Mouse (Mus musculus): Measurements from ENCODE around the gene Rnf123. TPM values are rescaled to one million over a fixed set of nuclear protein-coding genes. Genes with fewer than 3 reads are reported as not detected.

The Rnf123 gene
- polyA plus RNA-seq (2015; fragmentation: Nextera tagmentation; extraction: Ambion mirVana), result 53.4 and 53.9 TPM in 2 replicates

DNA sequence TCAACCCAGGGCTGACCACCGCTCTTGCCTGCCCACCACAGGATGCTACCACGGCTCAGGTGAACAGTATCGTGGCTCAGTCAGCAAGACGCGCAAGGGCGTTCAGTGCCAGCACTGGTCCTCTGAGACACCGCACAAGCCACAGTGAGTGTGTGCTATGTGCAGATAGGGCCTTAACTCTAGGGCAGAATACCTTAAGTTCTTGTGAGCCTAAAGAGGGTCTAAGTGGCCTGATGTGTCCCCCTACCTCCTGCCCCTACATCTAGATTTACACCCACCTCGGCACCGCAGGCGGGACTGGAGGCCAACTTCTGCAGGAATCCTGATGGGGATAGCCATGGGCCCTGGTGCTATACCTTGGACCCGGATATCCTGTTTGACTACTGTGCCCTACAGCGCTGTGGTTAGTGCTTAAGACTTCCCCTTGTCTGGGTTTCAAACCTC lies at the start of gene Rnf123:
Gene Rnf123, minus strand, starts transcription at position 359 of the 444 bp plus-strand sequence.
- no peak for ATAC-seq
- Histone ChIP-seq H3K9me3 (replicated peaks; ENCODE audit: control insufficient read depth, low read length, poor library complexity, severe bottlenecking) (no peaks in the 10 kb centered on the region), H3K4me2 (ENCODE audit: low read length) (peak within 1 kb of the TSS; percentile 39), H3K9ac (ENCODE audit: low read depth, low read length) (peak within 1 kb of the TSS; percentile 20; the same call in 1 of the 2 replicates), H3K36me3 (ENCODE audit: control insufficient read depth, insufficient read depth, low read length) (peaks cover 30% of the 10 kb centered on the region), H3K4me3 (ENCODE audit: low read depth, low read length) (peak within 1 kb of the TSS; percentile 12; the same call in 1 of the 2 replicates), H3K4me1 (ENCODE audit: control insufficient read depth, insufficient read depth, low read length) (peaks cover 15% of the 10 kb centered on the region), H3K27ac (ENCODE audit: low read length) (no peak within 1 kb of the TSS), H3K27me3 (ENCODE audit: control insufficient read depth, insufficient read depth, low read depth, low read length) (peaks cover 33% of the 10 kb centered on the region)
- WGBS, result 30% methylated on average over 12 of the region's 12 CpGs

DNA sequence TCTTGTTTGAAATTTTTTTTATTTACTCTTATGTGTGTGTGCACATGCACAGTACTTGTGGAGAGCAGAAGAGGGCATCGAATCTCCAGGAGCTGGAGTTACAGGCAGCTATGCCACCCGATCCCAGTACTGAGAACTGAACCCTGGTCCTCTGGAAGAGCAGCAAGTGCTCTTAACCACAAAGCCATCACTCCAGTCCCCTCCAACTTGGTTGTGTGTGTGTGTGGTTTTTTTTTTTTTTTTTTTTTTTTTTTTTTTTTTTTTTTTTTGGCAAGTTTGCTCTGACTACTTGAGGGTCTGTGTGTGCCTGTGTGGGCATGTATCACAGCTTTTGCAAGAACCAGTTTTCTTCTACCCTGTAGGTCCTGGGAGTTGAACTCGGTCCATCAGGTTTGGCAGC lies 49.2 kb upstream of the Rnf123 start:
- 90% methylated on average over 3 of the region's 3 CpGs for WGBS
- no peaks in the 10 kb centered on the region for H3K27me3 ChIP-seq (ENCODE audit: control insufficient read depth, insufficient read depth, low read depth, low read length)
- H3K9me3 ChIP-seq (replicated peaks; ENCODE audit: control insufficient read depth, low read length, poor library complexity, severe bottlenecking), result no peaks in the 10 kb centered on the region
- peaks cover 2% of the 10 kb centered on the region; the same call in 1 of the 2 replicates for H3K36me3 ChIP-seq (ENCODE audit: control insufficient read depth, insufficient read depth, low read length)
- H3K4me3 ChIP-seq (ENCODE audit: low read depth, low read length), result no peak overlapping the region
- H3K4me2 ChIP-seq (ENCODE audit: low read length), result no peak overlapping the region
- no peaks in the 10 kb centered on the region for H3K4me1 ChIP-seq (ENCODE audit: control insufficient read depth, insufficient read depth, low read length)
- no peak for ATAC-seq
- no peak overlapping the region for H3K9ac ChIP-seq (ENCODE audit: low read depth, low read length)
- no peak overlapping the region for H3K27ac ChIP-seq (ENCODE audit: low read length)

GRCm38 (mm10) chr9:108131502-108131901 lies 48.4 kb upstream of the Rnf123 start:
- H3K4me2 ChIP-seq (ENCODE audit: low read length), result no peak overlapping the region
- no peak overlapping the region for H3K4me3 ChIP-seq (ENCODE audit: low read depth, low read length)
- H3K9ac ChIP-seq (ENCODE audit: low read depth, low read length), result no peak overlapping the region
- peaks cover 2% of the 10 kb centered on the region; the same call in 1 of the 2 replicates for H3K36me3 ChIP-seq (ENCODE audit: control insufficient read depth, insufficient read depth, low read length)
- H3K27me3 ChIP-seq (ENCODE audit: control insufficient read depth, insufficient read depth, low read depth, low read length), result no peaks in the 10 kb centered on the region
- H3K9me3 ChIP-seq (replicated peaks; ENCODE audit: control insufficient read depth, low read length, poor library complexity, severe bottlenecking), result no peaks in the 10 kb centered on the region
- no peaks in the 10 kb centered on the region for H3K4me1 ChIP-seq (ENCODE audit: control insufficient read depth, insufficient read depth, low read length)
- H3K27ac ChIP-seq (ENCODE audit: low read length), result no peak overlapping the region
- 93% methylated on average over 5 of the region's 5 CpGs for WGBS
- no peak for ATAC-seq

GRCm38 (mm10) chr9:108129042-108129948 lies 46.1 kb upstream of the Rnf123 start:
- no peak overlapping the region for H3K4me3 ChIP-seq (ENCODE audit: low read depth, low read length)
- H3K27me3 ChIP-seq (ENCODE audit: control insufficient read depth, insufficient read depth, low read depth, low read length), result no peaks in the 10 kb centered on the region
- no peaks in the 10 kb centered on the region for H3K4me1 ChIP-seq (ENCODE audit: control insufficient read depth, insufficient read depth, low read length)
- no peak overlapping the region for H3K4me2 ChIP-seq (ENCODE audit: low read length)
- WGBS, result 83% methylated on average over 13 of the region's 13 CpGs
- H3K27ac ChIP-seq (ENCODE audit: low read length), result no peak overlapping the region
- peaks cover 10% of the 10 kb centered on the region for H3K36me3 ChIP-seq (ENCODE audit: control insufficient read depth, insufficient read depth, low read length)
- no peaks in the 10 kb centered on the region for H3K9me3 ChIP-seq (replicated peaks; ENCODE audit: control insufficient read depth, low read length, poor library complexity, severe bottlenecking)
- ATAC-seq, result no peak
- no peak overlapping the region for H3K9ac ChIP-seq (ENCODE audit: low read depth, low read length)

GRCm38 (mm10) chr9:108128248-108128647 lies 45.1 kb upstream of the Rnf123 start:
- H3K9ac ChIP-seq (ENCODE audit: low read depth, low read length), result no peak overlapping the region
- H3K27me3 ChIP-seq (ENCODE audit: control insufficient read depth, insufficient read depth, low read depth, low read length), result no peaks in the 10 kb centered on the region
- H3K4me2 ChIP-seq (ENCODE audit: low read length), result no peak overlapping the region
- 91% methylated on average over 11 of the region's 11 CpGs for WGBS
- no peaks in the 10 kb centered on the region for H3K4me1 ChIP-seq (ENCODE audit: control insufficient read depth, insufficient read depth, low read length)
- H3K27ac ChIP-seq (ENCODE audit: low read length), result no peak overlapping the region
- H3K9me3 ChIP-seq (replicated peaks; ENCODE audit: control insufficient read depth, low read length, poor library complexity, severe bottlenecking), result no peaks in the 10 kb centered on the region
- no peak overlapping the region for H3K4me3 ChIP-seq (ENCODE audit: low read depth, low read length)
- ATAC-seq, result no peak
- H3K36me3 ChIP-seq (ENCODE audit: control insufficient read depth, insufficient read depth, low read length), result peaks cover 10% of the 10 kb centered on the region

DNA sequence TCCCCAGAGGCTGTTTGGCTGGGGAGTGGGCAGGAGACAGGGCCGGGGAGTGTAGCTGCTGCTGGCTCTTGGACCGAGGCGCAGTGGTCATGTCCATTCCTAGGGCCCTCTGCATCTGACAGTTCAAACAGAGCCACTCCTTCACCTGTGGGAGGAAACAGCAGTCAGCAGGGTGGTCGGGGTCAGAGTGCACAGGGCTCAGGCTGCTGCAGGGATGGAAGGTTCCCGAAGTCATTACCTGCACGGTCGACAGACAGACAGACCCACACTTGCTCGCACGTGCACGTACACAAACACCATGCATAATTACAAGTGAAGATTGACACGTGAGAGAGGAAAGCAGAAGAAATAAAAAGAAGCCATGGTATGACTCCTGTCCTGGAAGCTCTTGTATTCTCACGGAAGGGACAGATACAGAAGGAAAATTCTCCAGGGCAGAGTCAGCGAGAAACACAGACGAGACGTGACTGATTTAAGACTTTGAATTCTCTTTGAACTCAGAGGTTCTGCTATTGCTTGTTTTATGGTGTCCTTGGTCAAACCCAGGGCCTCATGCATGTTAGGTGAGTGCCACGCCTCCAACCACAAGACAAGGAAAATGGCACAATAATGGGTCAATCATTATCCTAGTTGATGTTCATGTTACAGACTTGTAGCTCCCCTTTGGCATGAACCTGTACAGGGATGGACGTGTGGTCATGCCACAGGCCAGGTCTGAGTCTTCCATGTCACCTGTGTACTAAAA lies 43.5 kb upstream of the Rnf123 start:
- Histone ChIP-seq H3K27me3 (ENCODE audit: control insufficient read depth, insufficient read depth, low read depth, low read length) (no peaks in the 10 kb centered on the region), H3K9ac (ENCODE audit: low read depth, low read length) (no peak overlapping the region), H3K4me3 (ENCODE audit: low read depth, low read length) (no peak overlapping the region), H3K27ac (ENCODE audit: low read length) (no peak overlapping the region), H3K9me3 (replicated peaks; ENCODE audit: control insufficient read depth, low read length, poor library complexity, severe bottlenecking) (no peaks in the 10 kb centered on the region), H3K4me2 (ENCODE audit: low read length) (no peak overlapping the region), H3K4me1 (ENCODE audit: control insufficient read depth, insufficient read depth, low read length) (no peaks in the 10 kb centered on the region), H3K36me3 (ENCODE audit: control insufficient read depth, insufficient read depth, low read length) (peaks cover 9% of the 10 kb centered on the region)
- WGBS, result 86% methylated on average over 17 of the region's 17 CpGs
- ATAC-seq, result no peak

DNA sequence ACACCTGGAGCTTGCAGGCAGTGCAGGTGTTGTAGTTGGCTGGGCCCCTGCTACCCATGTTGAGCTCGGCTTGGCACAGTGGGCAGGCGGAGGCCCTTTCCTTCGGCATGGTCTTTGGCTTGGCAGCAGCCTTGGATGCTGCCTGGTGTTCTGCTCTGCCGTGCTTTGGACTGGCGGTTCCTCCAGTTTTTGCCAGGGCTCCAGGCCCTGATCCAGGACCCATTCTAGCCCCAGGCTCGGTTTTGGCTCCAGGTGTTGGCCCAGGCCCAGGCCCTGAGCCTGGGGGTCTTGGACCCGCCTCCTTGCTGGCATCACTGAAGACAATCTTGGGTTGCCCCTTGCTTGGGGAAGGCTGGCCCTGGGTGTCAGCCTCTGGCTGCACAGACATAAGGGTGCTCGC lies 42.6 kb upstream of the Rnf123 start:
- Histone ChIP-seq H3K9me3 (replicated peaks; ENCODE audit: control insufficient read depth, low read length, poor library complexity, severe bottlenecking) (no peaks in the 10 kb centered on the region), H3K27me3 (ENCODE audit: control insufficient read depth, insufficient read depth, low read depth, low read length) (no peaks in the 10 kb centered on the region), H3K4me2 (ENCODE audit: low read length) (no peak overlapping the region), H3K9ac (ENCODE audit: low read depth, low read length) (no peak overlapping the region), H3K27ac (ENCODE audit: low read length) (no peak overlapping the region), H3K36me3 (ENCODE audit: control insufficient read depth, insufficient read depth, low read length) (peaks cover 10% of the 10 kb centered on the region), H3K4me3 (ENCODE audit: low read depth, low read length) (no peak overlapping the region), H3K4me1 (ENCODE audit: control insufficient read depth, insufficient read depth, low read length) (no peaks in the 10 kb centered on the region)
- 87% methylated on average over 8 of the region's 8 CpGs for WGBS
- ATAC-seq, result no peak

- Histone ChIP-seq H3K4me1 (ENCODE audit: control insufficient read depth, insufficient read depth, low read length) (no peaks in the 10 kb centered on the region), H3K9ac (ENCODE audit: low read depth, low read length) (no peak overlapping the region), H3K36me3 (ENCODE audit: control insufficient read depth, insufficient read depth, low read length) (peaks cover 10% of the 10 kb centered on the region), H3K4me3 (ENCODE audit: low read depth, low read length) (no peak overlapping the region), H3K4me2 (ENCODE audit: low read length) (no peak overlapping the region), H3K27ac (ENCODE audit: low read length) (no peak overlapping the region), H3K9me3 (replicated peaks; ENCODE audit: control insufficient read depth, low read length, poor library complexity, severe bottlenecking) (no peaks in the 10 kb centered on the region), H3K27me3 (ENCODE audit: control insufficient read depth, insufficient read depth, low read depth, low read length) (no peaks in the 10 kb centered on the region)
- 94% methylated on average over 3 of the region's 4 CpGs for WGBS
- ATAC-seq, result no peak
Measured at GRCm38 (mm10) chr9:108123916-108124315, 40.8 kb upstream of the Rnf123 start.
